8 mouse cellular contexts compared by ENCODE assay signal in genomic region chrX:41401590-41402240, GRCm38 (mm10). TPM values are rescaled to one million over a fixed set of nuclear protein-coding genes. Genes with fewer than 3 reads are reported as not detected.
DNase-seq lines count a peak whose midpoint lies in the region; ATAC-seq and TF ChIP-seq lines count a peak whose summit lies in the region.

No protein-coding gene starts in this region.

- peak overlapping the region; percentile 65 for H3K4me3 ChIP-seq in gastrocnemius, adult 2 months
- H3K4me3 ChIP-seq in bone marrow, adult 2 months (replicated peaks; ENCODE audit: control insufficient read depth, low read depth, low read length) = peak overlapping the region; percentile 43
- peak overlapping the region; percentile 44 for H3K4me3 ChIP-seq in stomach, postnatal 0 days (ENCODE audit: low read depth, low read length)

- 7% methylated on average over 20 of the region's 20 CpGs for WGBS in bone marrow, adult 2 months
- WGBS in stomach, postnatal 0 days = 13% methylated on average over 20 of the region's 20 CpGs

- H3K4me1 ChIP-seq in bone marrow, adult 2 months (ENCODE audit: control insufficient read depth, insufficient read depth, low read length) = no peaks in the 10 kb centered on the region; the same call in 1 of the 2 replicates
- H3K4me1 ChIP-seq in stomach, postnatal 0 days (replicated peaks; ENCODE audit: control insufficient read depth, insufficient read depth) = no peaks in the 10 kb centered on the region

- H3K9me3 ChIP-seq in stomach, postnatal 0 days (ENCODE audit: control insufficient read depth, low read length) = no peaks in the 10 kb centered on the region

- ATAC-seq in stomach, postnatal 0 days (ENCODE audit: low FRiP score, low TSS enrichment) = no peak

- H3K36me3 ChIP-seq in stomach, postnatal 0 days (ENCODE audit: control insufficient read depth, insufficient read depth, low read length) = no peaks in the 10 kb centered on the region

- H3K4me2 ChIP-seq in stomach, postnatal 0 days (replicated peaks; ENCODE audit: low read depth) = peak overlapping the region; percentile 53

- H3K27ac ChIP-seq in gastrocnemius, adult 2 months = peak overlapping the region; percentile 31; the same call in 1 of the 2 replicates
- H3K27ac ChIP-seq in bone marrow, adult 2 months (ENCODE audit: control insufficient read depth, insufficient read depth, low read depth, low read length, poor library complexity) = no peak overlapping the region
- H3K27ac ChIP-seq in stomach, postnatal 0 days (replicated peaks) = no peak overlapping the region; the same call in 1 of the 2 replicates

- no peaks in the 10 kb centered on the region for H3K27me3 ChIP-seq in stomach, postnatal 0 days (ENCODE audit: control insufficient read depth, insufficient read depth, low read length)

- TF ChIP-seq POLR2A in bone marrow, adult 2 months (IDR thresholded peaks at IDR 0.05; ENCODE audit: borderline replicate concordance, control insufficient read depth, low read depth, low read length) = no peak

- TF ChIP-seq CTCF in gastrocnemius, adult 2 months (IDR thresholded peaks at IDR 0.05) = no peak
- TF ChIP-seq CTCF in bone marrow, adult 2 months (IDR thresholded peaks at IDR 0.05; ENCODE audit: control insufficient read depth, insufficient read depth, low read length) = no peak
- TF ChIP-seq CTCF in stomach, postnatal 0 days (IDR thresholded peaks at IDR 0.05; ENCODE audit: low read depth) = no peak

- no peak for TF ChIP-seq EP300 in stomach, postnatal 0 days (optimal IDR thresholded peaks at IDR 0.05)

- intact Hi-C loops in gastrocnemius, adult 2 months (cut with DNase I) = no loop called here

- DNase-seq in gastrocnemius, adult 2 months = peak; percentile 20
- no peak for DNase-seq in gastrocnemius, adult 8-10 months (ENCODE audit: low spot score in 2 of 2)
- peak; percentile 0 for DNase-seq in heart, adult 8-10 months (ENCODE audit: low spot score)
- peak; percentile 3 to 41 for DNase-seq in kidney, adult 8-10 months
- DNase-seq in lung, postnatal 25 days (ENCODE audit: low spot score) = peak; percentile 5
- DNase-seq in stomach, postnatal 0 days (ENCODE audit: low spot score) = peak; percentile 14
- DNase-seq in layer of hippocampus, postnatal 14 days (ENCODE audit: low spot score in 2 of 2) = no peak

- peak overlapping the region; percentile 35; the same call in 1 of the 2 replicates for H3K9ac ChIP-seq in stomach, postnatal 0 days (ENCODE audit: low read length)

RNA-seq across cellular contexts. Expression of gene Gria3, which starts 1.1 kb away (rescaled TPM):
- total RNA-seq in gastrocnemius, adult 2 months (2021) = 1 to 10 TPM in 1 of 2 experiments, under 1 TPM in 1; 0.98 to 1.3 TPM
- total RNA-seq in gastrocnemius, adult 8-10 months (2022) = 1 to 10 TPM in 3 of 4 experiments, under 1 TPM in 1; 0.29 to 1.4 (median 1.0) TPM
- 2.4 and 7.3 TPM in 2 replicates for polyA plus RNA-seq in bone marrow, adult 2 months (2011; ENCODE audit: insufficient read depth, insufficient read length, low replicate concordance, missing spikeins)
- total RNA-seq in heart, adult 8-10 months (2022) = 1 to 10 TPM; 1.5 to 2.0 (median 1.7) TPM
- polyA plus RNA-seq in stomach, postnatal 0 days (2015; fragmentation: Nextera tagmentation; extraction: Ambion mirVana) = 1.9 and 2.1 TPM in 2 replicates
- total RNA-seq in layer of hippocampus, postnatal 14 days (2021) = 100 to 1,000 TPM; 115 to 138 TPM

Comparison
In these comparisons a context has a peak if more than half of its experiments do, and no peak if none do; other contexts are left out.
1. DNase-seq: peak in gastrocnemius, adult 2 months (single experiment), heart, adult 8-10 months (single experiment), kidney, adult 8-10 months (2 of 2), lung, postnatal 25 days (single experiment) and stomach, postnatal 0 days (single experiment); none in gastrocnemius, adult 8-10 months (0 of 2) and layer of hippocampus, postnatal 14 days (0 of 2).
2. RNA of gene Gria3, which starts 1.1 kb away (total RNA-seq): 115 to 138 TPM in layer of hippocampus, postnatal 14 days; 1.5 to 2.0 TPM in heart, adult 8-10 months, 0.98 to 1.3 TPM in gastrocnemius, adult 2 months and 0.29 to 1.4 TPM in gastrocnemius, adult 8-10 months; every median in the first group is over 10 times any median in the second.
3. Peak in every context shown above with its lines, with median percentiles within 50 percentile points of each other: H3K4me3 ChIP-seq.